Mouse (Mus musculus): ENCODE results near the gene Gm7137. TPM values are rescaled to one million over a fixed set of nuclear protein-coding genes. Genes with fewer than 3 reads are reported as not detected.
"Not testable (repeated sequence)": the region's sequence is repeated elsewhere in the genome, so short reads cannot be mapped to it uniquely, and the experiment has no call there.

Gm7137 gene
- polyA plus RNA-seq, 1 experiment, result not detected

DNA sequence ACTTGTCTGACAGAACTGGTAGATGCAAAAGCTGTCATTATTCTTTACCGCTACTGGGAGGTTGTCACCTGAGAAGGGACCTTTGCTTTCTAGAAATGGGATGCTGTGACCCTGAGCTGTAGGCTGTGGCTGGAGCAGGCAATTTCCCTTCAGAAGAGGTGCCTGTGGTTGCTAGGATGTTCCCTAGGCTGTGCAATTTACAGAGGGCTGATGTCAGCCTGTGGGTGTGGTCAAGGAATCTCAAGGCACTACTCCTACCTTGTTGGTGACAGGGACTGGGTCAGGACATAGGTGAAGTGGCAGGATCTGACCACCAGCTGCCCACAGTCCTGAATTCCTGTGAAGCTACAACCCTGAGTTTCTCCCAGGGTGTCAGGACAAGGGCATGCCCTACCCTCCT is 18.3 kb downstream of the Gm7137 start:
- Histone ChIP-seq H3ac (ENCODE audit: control insufficient read depth, insufficient read length) (no peak overlapping the region), H3K79me2 (ENCODE audit: control insufficient read depth, insufficient read depth) (no peaks in the 10 kb centered on the region), H3K4me2 (ENCODE audit: low read depth) (no peak overlapping the region), H3K36me3 (ENCODE audit: control insufficient read depth, insufficient read depth) (no peaks in the 10 kb centered on the region), H3K4me3 (no peak overlapping the region), H3K27me3 (ENCODE audit: control insufficient read depth, insufficient read depth, insufficient read length) (no peaks in the 10 kb centered on the region)
- TF ChIP-seq SRF (IDR thresholded peaks at IDR 0.05; ENCODE audit: control insufficient read depth, insufficient read length, low read depth), result no peak
- TF ChIP-seq USF1 (IDR thresholded peaks at IDR 0.05; ENCODE audit: low read depth), result no peak
- TF ChIP-seq MYOG (IDR thresholded peaks at IDR 0.05; ENCODE audit: control insufficient read depth in 1 of 3, insufficient read depth in 1 of 3, insufficient read length in 2 of 3, low read depth in 2 of 3), result no peak
- TF ChIP-seq E2F4 (IDR thresholded peaks at IDR 0.05; ENCODE audit: insufficient read depth), result no peak
- TF ChIP-seq MAX (IDR thresholded peaks at IDR 0.05; ENCODE audit: low read depth), result no peak
- no peak for TF ChIP-seq MYOD1 (IDR thresholded peaks at IDR 0.05; ENCODE audit: control insufficient read depth in 1 of 3, insufficient read length in 2 of 3, low read depth in 2 of 3)
- TF ChIP-seq TCF12 (IDR thresholded peaks at IDR 0.05; ENCODE audit: insufficient read depth, poor library complexity, severe bottlenecking), result no peak
- no peak for TF ChIP-seq POLR2A (IDR thresholded peaks at IDR 0.05; ENCODE audit: insufficient read length, low read depth)
- no peak for TF ChIP-seq TCF3 (IDR thresholded peaks at IDR 0.05; ENCODE audit: insufficient read length, low read depth)
- TF ChIP-seq REST (IDR thresholded peaks at IDR 0.05; ENCODE audit: insufficient read depth, insufficient read length), result no peak
- no peak for TF ChIP-seq CEBPB (IDR thresholded peaks at IDR 0.05; ENCODE audit: insufficient read depth, poor library complexity, severe bottlenecking)
- no peak for TF ChIP-seq POLR2AphosphoS2 (IDR thresholded peaks at IDR 0.05; ENCODE audit: insufficient read length, low read depth)

DNA sequence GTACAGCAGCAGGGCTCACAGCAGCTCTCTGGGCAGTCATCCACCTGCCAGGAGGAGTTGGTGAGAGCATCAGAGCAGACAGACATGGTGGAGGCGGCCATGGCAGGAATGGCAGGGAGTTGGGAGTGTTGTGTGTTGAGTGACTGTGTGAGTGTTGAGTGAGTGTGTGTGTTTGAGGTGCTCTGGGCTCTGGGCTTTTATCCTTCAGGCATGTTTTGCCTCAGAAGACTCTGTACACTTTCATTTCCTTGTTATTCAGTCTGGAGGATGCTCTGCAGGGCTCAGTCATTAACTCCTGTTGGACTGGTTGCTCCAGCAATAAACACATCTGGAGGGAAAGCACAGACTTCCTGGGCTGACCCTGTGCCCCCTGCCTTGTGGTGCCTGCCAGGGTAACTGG is 28.4 kb downstream of the Gm7137 start, which contains the start of gene Gm3233:
Gene Gm3233, minus strand, starts transcription at position 101 of the 400 bp plus-strand sequence.
- H3K79me2 ChIP-seq (ENCODE audit: control insufficient read depth, insufficient read depth); H3K4me3 ChIP-seq; H3ac ChIP-seq (ENCODE audit: control insufficient read depth, insufficient read length); H3K4me2 ChIP-seq (ENCODE audit: low read depth); H3K36me3 ChIP-seq (ENCODE audit: control insufficient read depth, insufficient read depth); H3K27me3 ChIP-seq (ENCODE audit: control insufficient read depth, insufficient read depth, insufficient read length): not testable (repeated sequence)

DNA sequence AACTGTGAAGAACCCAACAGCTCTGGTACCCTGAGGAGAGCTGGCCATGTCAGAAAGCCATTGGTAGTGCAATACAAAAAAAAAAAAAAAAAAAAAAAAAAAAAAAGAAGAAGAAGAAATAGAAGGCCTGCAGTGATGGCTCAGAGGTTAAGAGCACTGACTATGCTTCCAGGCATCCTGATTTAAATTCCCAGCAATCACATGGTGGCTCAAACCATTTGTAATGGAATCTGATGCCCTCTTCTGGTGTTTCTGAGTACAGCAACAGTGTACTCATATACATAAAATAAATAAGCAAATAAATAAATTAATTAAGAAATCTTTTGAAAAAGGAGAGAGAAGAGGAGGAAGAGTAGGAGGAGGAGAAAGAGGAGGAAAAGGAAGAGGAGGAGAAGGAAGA is 34.6 kb downstream of the Gm7137 start:
- Histone ChIP-seq H3K79me2 (ENCODE audit: control insufficient read depth, insufficient read depth) (no peaks in the 10 kb centered on the region), H3ac (ENCODE audit: control insufficient read depth, insufficient read length) (no peak overlapping the region), H3K27me3 (ENCODE audit: control insufficient read depth, insufficient read depth, insufficient read length) (peaks cover 6% of the 10 kb centered on the region), H3K36me3 (ENCODE audit: control insufficient read depth, insufficient read depth) (no peaks in the 10 kb centered on the region), H3K4me2 (ENCODE audit: low read depth) (no peak overlapping the region), H3K4me3 (no peak overlapping the region)
- TF ChIP-seq REST (IDR thresholded peaks at IDR 0.05; ENCODE audit: insufficient read depth, insufficient read length) (no peak), MYOG (IDR thresholded peaks at IDR 0.05; ENCODE audit: control insufficient read depth in 1 of 3, insufficient read depth in 1 of 3, insufficient read length in 2 of 3, low read depth in 2 of 3) (no peak), POLR2A (IDR thresholded peaks at IDR 0.05; ENCODE audit: insufficient read length, low read depth) (no peak), MAX (IDR thresholded peaks at IDR 0.05; ENCODE audit: low read depth) (no peak), USF1 (IDR thresholded peaks at IDR 0.05; ENCODE audit: low read depth) (no peak), MYOD1 (IDR thresholded peaks at IDR 0.05; ENCODE audit: control insufficient read depth in 1 of 3, insufficient read length in 2 of 3, low read depth in 2 of 3) (no peak), SRF (IDR thresholded peaks at IDR 0.05; ENCODE audit: control insufficient read depth, insufficient read length, low read depth) (no peak), E2F4 (IDR thresholded peaks at IDR 0.05; ENCODE audit: insufficient read depth) (no peak), TCF12 (IDR thresholded peaks at IDR 0.05; ENCODE audit: insufficient read depth, poor library complexity, severe bottlenecking) (no peak), TCF3 (IDR thresholded peaks at IDR 0.05; ENCODE audit: insufficient read length, low read depth) (no peak), CEBPB (IDR thresholded peaks at IDR 0.05; ENCODE audit: insufficient read depth, poor library complexity, severe bottlenecking) (no peak), POLR2AphosphoS2 (IDR thresholded peaks at IDR 0.05; ENCODE audit: insufficient read length, low read depth) (no peak)

DNA sequence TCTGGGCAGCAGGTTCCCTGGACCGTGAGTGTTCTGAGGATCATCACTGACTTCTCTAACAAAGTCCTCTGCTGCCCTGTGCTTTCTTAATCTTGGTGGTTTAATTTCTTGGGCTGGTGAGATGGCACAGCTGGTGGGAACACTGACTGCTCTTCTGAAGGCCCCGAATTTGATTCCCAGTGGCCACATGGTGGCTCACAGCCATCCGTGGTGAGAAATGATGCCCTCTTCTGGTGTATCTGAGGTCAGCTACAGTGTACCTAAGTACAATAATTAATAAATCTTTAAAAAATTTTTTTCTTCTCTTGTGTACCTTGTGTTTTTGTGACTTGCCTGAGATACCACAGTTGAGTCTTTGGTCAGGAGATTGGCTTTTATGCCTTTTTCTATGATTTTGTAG is 35.7 kb downstream of the Gm7137 start:
- H3K4me2 ChIP-seq (ENCODE audit: low read depth); H3ac ChIP-seq (ENCODE audit: control insufficient read depth, insufficient read length); H3K79me2 ChIP-seq (ENCODE audit: control insufficient read depth, insufficient read depth); H3K27me3 ChIP-seq (ENCODE audit: control insufficient read depth, insufficient read depth, insufficient read length); H3K4me3 ChIP-seq; H3K36me3 ChIP-seq (ENCODE audit: control insufficient read depth, insufficient read depth): not testable (repeated sequence)

DNA sequence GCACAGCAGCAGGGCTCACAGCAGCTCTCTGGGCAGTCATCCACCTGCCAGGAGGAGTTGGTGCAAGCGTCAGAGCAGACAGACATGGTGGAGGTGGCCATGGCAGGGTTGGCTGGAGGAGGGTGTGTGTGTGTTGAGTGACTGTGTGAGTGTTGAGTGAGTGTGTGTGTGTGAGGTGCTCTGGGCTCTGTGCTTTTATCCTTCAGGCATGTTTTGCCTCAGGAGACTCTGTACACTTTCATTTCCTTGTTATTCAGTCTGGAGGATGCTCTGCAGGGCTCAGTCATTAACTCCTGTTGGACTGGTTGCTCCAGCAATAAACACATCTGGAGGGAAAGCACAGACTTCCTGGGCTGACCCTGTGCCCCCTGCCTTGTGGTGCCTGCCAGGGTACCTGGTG is 36.7 kb downstream of the Gm7137 start, which contains the start of gene Gm9736:
Gene Gm9736, minus strand, starts transcription at position 101 of the 400 bp plus-strand sequence.
- not testable (repeated sequence) for H3K36me3 ChIP-seq (ENCODE audit: control insufficient read depth, insufficient read depth); H3K79me2 ChIP-seq (ENCODE audit: control insufficient read depth, insufficient read depth); H3K4me3 ChIP-seq

DNA sequence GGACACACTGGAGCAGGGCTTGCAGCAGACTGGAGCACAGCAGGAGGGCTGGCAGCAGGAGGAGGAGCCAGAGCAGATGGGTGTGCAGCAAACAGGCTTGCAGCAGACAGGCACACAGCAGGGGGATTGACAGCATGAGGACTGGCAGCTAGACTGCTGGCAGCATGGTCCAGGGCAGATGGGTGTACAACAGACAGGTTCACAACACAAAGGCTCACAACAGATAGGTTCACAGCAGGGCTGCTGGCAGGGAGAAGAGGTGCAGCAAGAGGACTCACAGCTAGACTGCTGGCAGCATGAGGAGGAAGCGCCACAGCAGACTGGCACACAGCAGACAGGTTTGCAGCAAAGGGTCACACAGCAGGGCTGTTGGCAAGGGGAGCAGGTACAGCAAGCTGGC is 37.3 kb downstream of the Gm7137 start:
- H3K27me3 ChIP-seq (ENCODE audit: control insufficient read depth, insufficient read depth, insufficient read length); H3K4me2 ChIP-seq (ENCODE audit: low read depth); H3K36me3 ChIP-seq (ENCODE audit: control insufficient read depth, insufficient read depth); H3K4me3 ChIP-seq; H3K79me2 ChIP-seq (ENCODE audit: control insufficient read depth, insufficient read depth): not testable (repeated sequence)
- H3ac ChIP-seq (ENCODE audit: control insufficient read depth, insufficient read length), result peak overlapping the region; percentile 3

More for the DNA sequence above, 36.7 kb downstream of the Gm7137 start, which contains the start of gene Gm9736:
- peak within 1 kb of the TSS; percentile 3 for H3ac ChIP-seq (ENCODE audit: control insufficient read depth, insufficient read length)
- H3K27me3 ChIP-seq (ENCODE audit: control insufficient read depth, insufficient read depth, insufficient read length); H3K4me2 ChIP-seq (ENCODE audit: low read depth): not testable (repeated sequence)

Measured in myocyte (in vitro differentiated cells).